Mouse (Mus musculus): ENCODE measurements around the gene Rae1. TPM values are rescaled to one million over a fixed set of nuclear protein-coding genes. Genes with fewer than 3 reads are reported as not detected.

The Rae1 gene
- polyA plus RNA-seq, 1 experiment from 2014 or later: 68.6 TPM

DNA sequence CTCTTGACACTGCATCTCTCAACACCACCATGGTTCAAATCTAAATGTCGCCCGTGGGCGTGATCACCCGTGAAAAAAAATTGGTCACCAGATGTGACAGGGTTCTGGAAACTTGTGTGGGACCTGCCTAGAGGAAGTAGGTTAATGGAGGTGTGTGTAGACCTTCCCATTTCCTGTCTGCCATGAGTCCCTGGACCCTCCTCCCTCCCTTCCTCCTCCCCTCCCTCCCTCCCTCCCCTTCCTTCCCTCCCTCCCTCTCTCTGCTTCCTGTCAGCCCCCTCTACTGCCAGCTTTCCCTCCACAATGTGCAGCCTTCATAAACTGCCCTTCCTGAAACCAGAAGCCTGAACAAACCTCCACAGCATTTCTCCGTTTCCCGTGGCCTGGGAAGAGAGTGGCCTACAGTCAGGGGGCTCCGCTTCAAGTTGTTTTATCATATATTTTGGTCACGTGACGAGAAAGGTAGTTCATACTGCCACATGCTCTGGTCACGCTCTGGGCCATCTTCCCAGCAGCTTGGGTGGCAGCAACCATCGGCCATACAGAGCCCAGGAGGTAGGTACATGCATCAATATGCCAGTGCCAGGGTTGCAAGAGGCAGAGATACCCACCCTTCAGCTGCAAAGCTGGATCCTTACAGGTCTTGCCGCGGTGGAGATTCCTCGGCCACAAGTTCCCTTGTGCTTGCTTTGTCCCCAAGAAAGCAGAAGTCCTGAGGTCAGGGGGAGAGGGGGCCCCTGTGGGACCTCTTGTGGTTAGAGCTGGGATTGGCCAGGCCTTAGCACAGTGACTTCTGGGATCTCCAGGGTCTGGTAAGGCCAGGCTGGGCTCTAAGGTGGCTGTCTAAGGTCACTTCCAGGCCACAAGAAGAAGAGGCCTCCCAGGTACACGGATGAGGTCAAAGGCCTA lies 61.8 kb downstream of the Rae1 start:
- H3K36me3 ChIP-seq (ENCODE audit: insufficient read depth, low read length): no peaks in the 10 kb centered on the region
- ATAC-seq (peak; percentile 40; the same call in 1 of the 2 replicates), DNase-seq (ENCODE audit: low spot score) (peak; percentile 33)
- H3K4me1 ChIP-seq (ENCODE audit: insufficient read depth, low read depth, low read length): 0 out of 2 replicates have a peak, but pooled peaks cover 5% of the 10 kb centered on the region
- TF ChIP-seq CTCF (IDR thresholded peaks at IDR 0.05) (peak; percentile 33; the same call in 1 of the 2 replicates), EP300 (IDR thresholded peaks at IDR 0.05) (no peak)
- no peak overlapping the region for H3K9ac ChIP-seq (replicated peaks; ENCODE audit: low read depth)
- no peak overlapping the region for H3K4me3 ChIP-seq (ENCODE audit: low read depth, low read length)
- H3K4me2 ChIP-seq (replicated peaks; ENCODE audit: low read depth, low read length): no peak overlapping the region
- no peak overlapping the region for H3K27ac ChIP-seq (ENCODE audit: low read length)
- H3K27me3 ChIP-seq (replicated peaks; ENCODE audit: insufficient read depth, low read length): no peaks in the 10 kb centered on the region
- H3K9me3 ChIP-seq (ENCODE audit: low read length): no peaks in the 10 kb centered on the region
- WGBS: 55% methylated on average over 15 of the region's 15 CpGs

DNA sequence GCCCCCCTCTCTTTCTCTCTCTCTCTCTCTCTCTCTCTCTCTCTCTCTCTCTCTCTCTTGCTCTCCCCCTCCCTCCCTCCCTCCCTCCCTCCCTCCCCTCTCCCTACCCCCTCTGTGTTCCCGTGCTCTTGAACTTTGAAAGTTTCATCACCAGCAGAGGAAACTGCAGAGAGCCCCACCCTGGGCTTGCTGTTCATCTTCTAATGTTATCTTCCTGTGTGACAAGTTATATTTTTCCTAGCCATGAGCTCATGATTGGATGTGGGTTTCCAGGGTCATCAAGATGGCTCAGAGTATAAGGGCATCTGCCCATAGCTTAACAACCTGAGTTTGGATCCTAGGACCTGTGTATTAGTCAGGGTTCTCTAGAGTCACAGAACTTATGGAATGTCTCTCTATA lies 63.3 kb downstream of the Rae1 start:
- no peak; the same call in 1 of the 2 replicates for ATAC-seq

DNA sequence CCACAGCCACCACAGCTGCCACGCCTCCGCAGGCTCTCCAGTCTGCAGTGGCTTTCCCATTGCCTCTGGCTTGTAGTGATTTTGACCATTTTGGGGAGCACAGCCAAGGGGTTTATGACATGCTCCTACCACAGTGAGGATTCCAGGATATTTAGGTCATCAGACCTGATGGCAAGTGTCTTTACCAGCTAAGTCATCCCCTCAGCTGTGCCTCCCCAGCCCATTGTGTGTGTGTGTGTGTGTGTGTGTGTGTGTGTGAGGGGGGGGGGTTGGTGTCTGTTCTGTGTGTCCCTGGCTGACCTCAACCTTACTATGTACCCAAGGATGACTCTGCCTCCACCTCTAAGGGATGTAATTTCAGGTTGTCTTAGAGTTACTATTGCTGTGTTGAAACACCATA lies 64.9 kb downstream of the Rae1 start:
- Histone ChIP-seq H3K4me3 (ENCODE audit: low read depth, low read length) (no peak overlapping the region), H3K9me3 (ENCODE audit: low read length) (no peaks in the 10 kb centered on the region), H3K4me2 (replicated peaks; ENCODE audit: low read depth, low read length) (no peak overlapping the region), H3K27ac (ENCODE audit: low read length) (no peak overlapping the region), H3K4me1 (ENCODE audit: insufficient read depth, low read depth, low read length) (0 out of 2 replicates have a peak, but pooled peaks cover 5% of the 10 kb centered on the region), H3K27me3 (replicated peaks; ENCODE audit: insufficient read depth, low read length) (no peaks in the 10 kb centered on the region), H3K36me3 (ENCODE audit: insufficient read depth, low read length) (no peaks in the 10 kb centered on the region), H3K9ac (replicated peaks; ENCODE audit: low read depth) (no peak overlapping the region)
- no peak for DNase-seq (ENCODE audit: low spot score)
- WGBS: 100% methylated on average over 2 of the region's 2 CpGs
- no peak for ATAC-seq
- TF ChIP-seq CTCF (IDR thresholded peaks at IDR 0.05): no peak
- TF ChIP-seq EP300 (IDR thresholded peaks at IDR 0.05): no peak

More for the DNA sequence above, 63.3 kb downstream of the Rae1 start:
- Histone ChIP-seq H3K27ac (ENCODE audit: low read length) (no peak overlapping the region), H3K27me3 (replicated peaks; ENCODE audit: insufficient read depth, low read length) (no peaks in the 10 kb centered on the region), H3K4me1 (ENCODE audit: insufficient read depth, low read depth, low read length) (0 out of 2 replicates have a peak, but pooled peaks cover 5% of the 10 kb centered on the region), H3K9me3 (ENCODE audit: low read length) (no peaks in the 10 kb centered on the region), H3K36me3 (ENCODE audit: insufficient read depth, low read length) (no peaks in the 10 kb centered on the region), H3K4me2 (replicated peaks; ENCODE audit: low read depth, low read length) (no peak overlapping the region), H3K4me3 (ENCODE audit: low read depth, low read length) (no peak overlapping the region), H3K9ac (replicated peaks; ENCODE audit: low read depth) (no peak overlapping the region)
- DNase-seq (ENCODE audit: low spot score): no peak
- 33% methylated on average over 1 of the region's 1 CpGs for WGBS
- no peak for TF ChIP-seq CTCF (IDR thresholded peaks at IDR 0.05)
- no peak for TF ChIP-seq EP300 (IDR thresholded peaks at IDR 0.05)

Other genes starting within 250 kb of the Rae1 start
- 1.1 and 1.7 TPM in 2 replicates for gene Bmp7, start 59.8 kb upstream of the Rae1 start, polyA plus RNA-seq (2015; fragmentation: Nextera tagmentation; extraction: Ambion mirVana)
- gene Spo11, start 22.4 kb upstream of the Rae1 start, polyA plus RNA-seq (2015; fragmentation: Nextera tagmentation; extraction: Ambion mirVana): not detected in 2 replicates
- gene Rbm38, start 20.4 kb downstream of the Rae1 start, polyA plus RNA-seq (2015; fragmentation: Nextera tagmentation; extraction: Ambion mirVana): 12.8 and 15.2 TPM in 2 replicates
- gene Ctcfl, start 119.4 kb downstream of the Rae1 start, polyA plus RNA-seq (2015; fragmentation: Nextera tagmentation; extraction: Ambion mirVana): 0.07 TPM in 1 of 2 replicates, not detected in the other
- gene Pck1, start 152.9 kb downstream of the Rae1 start, polyA plus RNA-seq (2015; fragmentation: Nextera tagmentation; extraction: Ambion mirVana): 0.08 and 0.10 TPM in 2 replicates
- gene Zbp1, start 218.8 kb downstream of the Rae1 start, polyA plus RNA-seq (2015; fragmentation: Nextera tagmentation; extraction: Ambion mirVana): 1.1 and 2.5 TPM in 2 replicates